Mouse (Mus musculus): ENCODE measurements around the gene Fam131c.

Fam131c gene

GRCm38 (mm10) chr4:141360846-141361245 is 7.2 kb upstream of the Fam131c start:
- DNase-seq: peak; percentile 63

GRCm38 (mm10) chr4:141362937-141363548 is 5.0 kb upstream of the Fam131c start:
- DNase-seq: peak; percentile 90

GRCm38 (mm10) chr4:141365126-141365525 is 2.9 kb upstream of the Fam131c start:
- DNase-seq: no peak

GRCm38 (mm10) chr4:141365876-141366275 is 2.1 kb upstream of the Fam131c start:
- DNase-seq: no peak

- DNase-seq: no peak
These were observed 4.4 kb downstream of the Fam131c start for GRCm38 (mm10) chr4:141372426-141372825.

GRCm38 (mm10) chr4:141379674-141380073 is 11.7 kb downstream of the Fam131c start:
- DNase-seq: no peak

- DNase-seq: no peak
These were observed 14.4 kb downstream of the Fam131c start for GRCm38 (mm10) chr4:141382406-141382805.

GRCm38 (mm10) chr4:141385275-141385674 is 17.3 kb downstream of the Fam131c start:
- peak; percentile 56 for DNase-seq

GRCm38 (mm10) chr4:141386150-141386549 is 18.1 kb downstream of the Fam131c start:
- no peak for DNase-seq

- DNase-seq: peak; percentile 84
These were observed 19.2 kb downstream of the Fam131c start for GRCm38 (mm10) chr4:141387093-141387784.

- DNase-seq: no peak
These were observed 19.9 kb downstream of the Fam131c start for GRCm38 (mm10) chr4:141387933-141388332.

- DNase-seq: no peak
These were observed 21.5 kb downstream of the Fam131c start for GRCm38 (mm10) chr4:141389366-141390150.

GRCm38 (mm10) chr4:141391293-141391692 is 23.3 kb downstream of the Fam131c start:
- DNase-seq: no peak

- DNase-seq: no peak
These were observed 26.7 kb downstream of the Fam131c start for GRCm38 (mm10) chr4:141394751-141395150.

GRCm38 (mm10) chr4:141397861-141398260 is 29.8 kb downstream of the Fam131c start:
- no peak for DNase-seq

- DNase-seq: no peak
These were observed 30.5 kb downstream of the Fam131c start, which contains the start of gene Clcnka for GRCm38 (mm10) chr4:141398545-141398944. TSS of gene Clcnka (minus strand) at chr4:141398724.

- no peak for DNase-seq
These were observed 32.2 kb downstream of the Fam131c start for GRCm38 (mm10) chr4:141400171-141400570.

GRCm38 (mm10) chr4:141404518-141405313 is 36.7 kb downstream of the Fam131c start:
- peak; percentile 90 for DNase-seq

GRCm38 (mm10) chr4:141405314-141405622 is 37.2 kb downstream of the Fam131c start:
- no peak for DNase-seq

- peak; percentile 65 for DNase-seq
These were observed 38.7 kb downstream of the Fam131c start for GRCm38 (mm10) chr4:141406516-141407299.

- DNase-seq: no peak
These were observed 40.6 kb downstream of the Fam131c start for GRCm38 (mm10) chr4:141408577-141408976.

GRCm38 (mm10) chr4:141411430-141411992 is 43.5 kb downstream of the Fam131c start:
- DNase-seq: no peak

Measured in lung, postnatal 14 days (tissue).